Mouse (Mus musculus) retina, embryonic 14.5 days (tissue): Measurements from ENCODE around the gene Gm9767.

Source experiments
- DNase-seq: peaks from one replicate; pipeline ENCODE4 v3.0.0-alpha.2; 2015; ENCODE audit warnings: low spot score

Gm9767 gene

DNA sequence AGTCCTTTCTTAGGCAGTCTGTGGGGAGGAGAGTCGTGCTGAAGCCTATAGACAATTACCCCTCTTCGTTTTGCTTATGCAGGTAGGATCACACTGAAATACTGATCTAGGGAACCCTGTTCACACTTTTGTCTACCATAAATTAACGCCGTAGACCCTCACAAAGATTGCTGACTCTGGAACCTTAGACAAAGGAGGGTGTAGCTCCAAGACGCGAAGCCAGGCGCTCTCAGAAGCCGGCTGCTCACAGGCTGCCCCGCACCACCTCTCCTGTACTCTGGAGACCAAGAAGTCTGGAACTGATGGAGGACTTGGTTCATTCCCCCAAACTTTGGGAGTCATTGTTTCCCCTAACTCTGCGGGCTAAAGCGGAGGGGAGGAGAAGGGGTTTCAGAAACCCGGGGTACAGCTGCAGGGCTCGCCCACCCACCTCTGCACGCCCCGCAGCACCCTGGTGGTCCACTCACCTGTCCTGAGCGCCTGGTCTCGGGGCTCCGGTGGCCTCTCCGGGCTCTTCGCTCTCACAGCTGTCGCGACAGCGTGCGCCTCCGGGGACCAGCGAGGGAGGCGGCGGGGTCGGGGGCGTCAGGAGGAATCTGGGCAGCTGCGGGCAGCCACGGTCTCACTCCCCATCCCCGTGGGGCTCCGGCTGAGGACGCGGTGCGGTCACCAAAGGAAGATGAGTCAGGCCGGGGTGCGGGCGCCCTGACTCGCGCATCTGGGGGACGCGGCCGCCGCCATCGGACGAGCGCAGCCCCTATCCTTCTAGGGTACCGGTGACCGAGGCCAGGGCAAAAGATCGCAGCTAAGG is at the start of gene Gm9767:
Gene Gm9767, plus strand, starts transcription at position 585 of the 811 bp plus-strand sequence.
- DNase-seq: peak; percentile 44

DNA sequence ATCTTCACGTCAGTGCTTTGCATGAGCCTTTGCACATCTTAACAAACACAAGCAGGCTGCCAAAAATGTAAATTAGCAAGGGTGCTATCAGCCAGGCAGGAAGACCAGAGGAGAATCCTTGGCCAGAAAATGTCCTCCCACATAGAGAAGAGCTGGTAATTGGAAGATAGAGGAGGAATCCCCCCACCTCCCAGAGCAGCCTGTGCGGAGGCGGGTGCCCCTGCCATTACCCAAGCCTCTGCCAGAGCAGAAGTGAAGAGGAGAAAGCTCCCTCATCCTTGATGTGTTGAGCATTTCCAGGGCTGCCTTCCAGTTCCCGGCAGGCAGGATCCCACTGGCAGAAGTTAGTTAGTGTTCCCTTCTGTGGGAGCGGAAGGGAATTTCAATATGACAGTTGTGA is 43.1 kb upstream of the Gm9767 start:
- DNase-seq: no peak

DNA sequence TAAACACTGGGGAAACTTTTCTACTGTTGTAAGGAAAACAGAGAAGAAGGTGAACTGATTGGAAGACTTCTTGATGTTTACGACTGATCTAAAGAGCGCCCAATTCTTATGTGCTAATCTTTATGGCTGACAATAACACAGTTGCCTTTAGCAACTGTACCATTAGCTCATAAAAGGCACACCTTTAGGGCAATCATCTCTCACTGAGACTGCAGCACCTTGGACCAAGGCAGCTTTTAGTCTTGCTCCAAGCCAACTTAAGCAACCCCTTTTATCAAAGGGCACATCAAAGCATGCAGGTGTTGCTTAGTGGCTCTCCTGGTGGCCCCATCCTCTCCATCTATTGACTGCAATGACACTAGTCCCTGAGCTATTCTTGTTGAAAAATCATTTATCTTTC is 26.9 kb upstream of the Gm9767 start:
- DNase-seq: no peak

DNA sequence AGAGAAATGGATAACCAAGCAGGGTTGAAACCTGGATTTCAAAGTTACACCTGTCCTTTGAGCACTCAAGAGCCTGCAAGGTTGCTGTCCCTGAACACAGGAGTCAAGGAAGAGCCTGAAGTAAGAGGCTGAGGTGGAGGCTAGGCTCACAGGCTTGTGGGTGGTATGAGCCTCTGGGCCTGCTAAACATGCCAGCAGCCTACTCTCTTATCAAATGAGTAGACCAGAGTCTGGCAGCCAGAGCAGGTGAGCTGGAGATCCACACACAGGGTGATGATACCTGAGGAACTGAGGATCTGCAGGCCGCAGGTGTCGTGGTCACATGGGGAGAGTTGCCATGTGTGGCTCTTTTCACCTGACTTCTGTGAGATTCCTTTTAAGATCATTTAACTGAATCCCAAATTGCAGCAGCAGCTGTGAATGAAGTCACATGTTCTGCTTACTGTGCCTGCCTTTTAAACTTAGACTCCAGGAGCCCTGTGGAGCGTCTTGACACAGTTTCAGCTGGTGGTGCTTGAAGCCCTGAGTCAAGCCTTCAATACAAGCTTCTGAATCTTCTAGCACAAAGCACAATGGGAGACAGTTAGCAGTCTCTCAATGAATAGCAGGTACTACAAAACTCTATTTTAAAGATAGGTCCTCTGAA is 18.3 kb upstream of the Gm9767 start:
- DNase-seq: no peak

DNA sequence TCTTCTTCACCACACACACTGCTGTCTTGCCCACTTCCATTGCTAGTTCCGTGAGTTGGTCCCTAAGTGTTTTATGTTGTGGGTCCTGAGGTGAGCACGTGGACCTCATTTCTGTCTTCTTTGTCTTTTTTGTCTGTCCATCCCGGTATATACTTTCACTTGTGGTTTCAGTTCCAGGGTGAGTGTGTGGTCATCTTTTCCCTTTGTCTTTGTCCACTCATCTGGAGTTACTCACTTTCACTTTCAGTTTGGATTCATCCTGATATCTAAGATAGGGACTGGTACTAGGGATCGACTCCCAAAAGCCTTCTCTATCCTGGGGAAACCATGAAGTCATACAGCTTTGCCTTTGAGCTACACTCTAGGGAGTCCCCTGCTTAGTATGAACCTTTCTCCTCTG is 15.0 kb upstream of the Gm9767 start:
- DNase-seq: no peak

DNA sequence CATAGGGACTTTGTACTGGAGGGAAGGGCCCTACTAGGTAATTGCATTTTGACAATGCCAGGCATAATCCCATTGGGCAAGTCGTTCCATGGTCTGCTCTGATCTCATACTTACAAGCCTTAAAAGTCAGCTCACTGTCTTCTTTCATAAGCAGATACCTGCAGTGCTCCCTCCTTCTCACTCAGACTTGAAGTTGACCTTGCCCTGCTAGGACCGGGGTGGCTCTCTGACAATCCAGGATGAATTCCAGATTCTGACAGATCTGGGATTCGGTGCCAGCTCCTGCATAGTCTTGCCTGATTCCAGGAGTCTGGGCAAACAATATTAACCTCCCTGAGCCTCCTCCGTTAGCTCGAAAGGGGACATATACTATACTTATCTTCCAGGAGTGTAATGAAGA is 6.1 kb upstream of the Gm9767 start:
- no peak for DNase-seq

DNA sequence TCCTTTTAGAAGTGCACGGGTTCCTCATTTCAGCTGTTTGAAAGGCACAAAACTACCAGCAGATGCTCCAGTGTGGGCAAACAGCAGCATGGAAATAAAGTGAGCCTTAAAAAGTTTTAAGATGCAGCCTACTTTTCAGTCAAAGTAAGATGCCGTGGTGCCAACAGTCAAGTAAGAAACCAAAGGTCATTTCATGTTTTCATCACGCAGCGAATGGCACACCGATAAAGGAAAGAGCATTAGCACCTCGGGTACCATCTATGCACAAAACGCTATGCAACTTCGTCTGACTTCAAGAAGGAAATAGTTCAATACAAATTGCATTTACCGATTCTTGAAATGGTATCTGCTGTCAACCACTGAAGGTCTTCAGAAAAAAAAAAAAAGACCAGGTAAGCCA is 1.1 kb upstream of the Gm9767 start:
- DNase-seq: no peak

DNA sequence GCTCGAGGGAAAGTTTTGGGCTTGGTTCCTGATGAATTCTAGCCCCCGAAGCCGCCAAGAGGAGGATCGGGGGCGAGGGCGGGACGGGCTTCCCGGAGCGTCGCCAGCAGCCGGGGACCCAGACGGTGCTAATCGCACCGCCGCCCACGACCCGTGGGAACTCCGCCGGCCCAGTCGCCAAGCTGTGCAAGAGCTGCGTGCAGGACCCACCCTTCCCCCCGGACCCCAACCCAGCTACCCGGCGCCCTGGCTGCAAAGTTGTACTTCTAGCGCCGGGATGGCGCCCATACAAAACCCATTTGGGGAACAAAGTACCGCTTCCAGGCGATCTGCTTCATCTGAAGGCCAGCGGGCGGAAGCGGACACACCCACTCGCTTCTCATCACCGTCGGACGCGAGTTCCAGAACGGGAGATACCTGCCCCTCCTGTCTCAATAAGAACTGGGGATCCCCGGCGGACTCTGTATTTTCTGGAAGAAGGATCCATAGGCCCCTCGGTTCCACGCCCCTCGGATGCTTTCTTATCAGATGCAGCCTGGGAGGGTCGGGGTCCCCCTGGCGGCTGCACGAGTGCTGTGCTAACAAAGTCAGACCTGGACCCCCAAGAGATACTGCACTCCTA is 577 bp downstream of the Gm9767 start, which contains the start of gene Tmem200a:
Gene Tmem200a, minus strand, starts transcription at position 532 of the 622 bp plus-strand sequence.
- DNase-seq: peak; percentile 89

DNA sequence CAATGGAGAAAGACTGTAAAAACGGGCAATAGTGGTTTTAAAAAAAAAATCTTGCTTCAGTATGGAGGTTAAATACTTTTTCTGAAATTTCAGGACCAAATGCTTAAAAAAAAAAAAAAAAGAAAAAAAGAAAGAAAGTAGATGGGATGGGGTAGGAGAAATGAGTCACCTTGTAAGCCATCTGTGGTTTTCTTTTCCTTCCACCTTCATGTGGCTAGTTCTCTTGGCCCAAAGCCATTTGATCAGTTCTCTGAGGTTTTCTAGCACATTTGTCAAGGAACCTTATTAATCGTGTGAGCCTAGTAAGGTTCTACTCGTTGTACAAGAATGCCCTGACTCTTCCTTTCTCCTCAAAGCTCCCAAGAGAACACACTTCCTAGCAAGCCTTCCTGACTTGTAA is 1.6 kb downstream of the Gm9767 start:
- DNase-seq: no peak

DNA sequence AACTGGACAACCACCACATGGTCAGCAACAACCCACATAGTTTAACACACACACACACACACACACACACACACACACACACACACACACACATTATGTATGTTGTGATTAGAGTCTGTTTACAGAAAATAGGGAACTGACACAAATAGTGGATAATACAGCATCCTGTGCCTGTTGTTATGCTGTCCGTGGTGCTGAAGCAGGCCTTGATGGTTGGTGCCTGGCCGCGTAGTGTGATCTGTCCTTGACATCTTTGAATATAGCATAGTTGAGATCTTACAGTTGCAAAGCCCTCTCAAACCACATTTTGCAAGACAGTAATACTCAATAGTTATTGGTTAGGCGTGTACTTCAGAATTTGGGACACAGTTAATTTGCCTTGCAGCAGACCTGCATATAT is 4.0 kb downstream of the Gm9767 start:
- peak; percentile 47 for DNase-seq

DNA sequence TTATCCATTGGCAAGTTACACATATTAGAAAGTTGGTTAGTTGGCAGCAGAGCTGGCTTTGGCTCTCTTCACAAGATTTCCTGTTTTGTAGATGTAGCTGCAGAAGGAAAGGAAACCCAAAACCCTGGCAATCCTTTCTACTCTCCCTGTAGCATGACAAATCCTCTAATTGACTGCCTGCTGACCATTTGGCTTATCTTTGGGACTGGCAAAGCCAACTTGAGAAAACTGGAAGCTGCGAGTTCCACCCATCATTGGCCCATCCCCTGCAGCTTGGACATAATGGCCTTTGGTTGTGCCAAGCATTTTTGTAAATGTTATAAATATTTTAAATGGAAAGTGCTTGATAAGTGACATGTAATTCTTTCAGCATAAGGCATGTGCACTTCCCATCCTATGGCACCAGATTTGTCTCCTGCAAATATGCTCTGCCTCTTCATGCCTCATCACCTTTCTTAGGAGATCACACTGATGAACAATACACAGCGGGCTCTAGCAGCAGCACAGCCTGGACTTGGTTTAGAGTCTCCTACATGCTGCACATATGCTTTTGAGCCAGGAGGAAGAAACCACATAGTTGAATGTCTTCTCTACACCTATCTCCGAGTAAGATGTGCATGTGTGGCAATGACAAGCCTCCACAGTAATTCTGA is 25.4 kb downstream of the Gm9767 start:
- no peak for DNase-seq

DNA sequence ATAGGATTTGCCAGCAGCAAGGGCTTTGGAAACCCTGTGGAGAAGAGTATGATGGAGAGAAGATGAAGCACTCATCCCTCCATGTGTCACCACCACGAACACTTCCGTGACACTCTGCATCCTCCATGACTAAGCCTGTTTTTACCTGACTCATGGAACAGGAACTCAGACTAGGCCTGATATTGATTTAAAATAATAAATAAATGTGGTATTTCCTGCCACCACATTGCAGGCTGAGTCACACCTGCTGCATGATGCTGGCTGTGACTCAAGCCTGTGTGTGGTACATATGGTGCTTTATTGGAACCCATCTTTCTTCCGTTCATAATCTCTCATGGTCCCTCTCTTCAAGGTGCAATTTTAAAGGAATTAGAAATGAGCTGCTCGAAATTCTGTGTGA is 36.4 kb downstream of the Gm9767 start:
- no peak for DNase-seq

DNA sequence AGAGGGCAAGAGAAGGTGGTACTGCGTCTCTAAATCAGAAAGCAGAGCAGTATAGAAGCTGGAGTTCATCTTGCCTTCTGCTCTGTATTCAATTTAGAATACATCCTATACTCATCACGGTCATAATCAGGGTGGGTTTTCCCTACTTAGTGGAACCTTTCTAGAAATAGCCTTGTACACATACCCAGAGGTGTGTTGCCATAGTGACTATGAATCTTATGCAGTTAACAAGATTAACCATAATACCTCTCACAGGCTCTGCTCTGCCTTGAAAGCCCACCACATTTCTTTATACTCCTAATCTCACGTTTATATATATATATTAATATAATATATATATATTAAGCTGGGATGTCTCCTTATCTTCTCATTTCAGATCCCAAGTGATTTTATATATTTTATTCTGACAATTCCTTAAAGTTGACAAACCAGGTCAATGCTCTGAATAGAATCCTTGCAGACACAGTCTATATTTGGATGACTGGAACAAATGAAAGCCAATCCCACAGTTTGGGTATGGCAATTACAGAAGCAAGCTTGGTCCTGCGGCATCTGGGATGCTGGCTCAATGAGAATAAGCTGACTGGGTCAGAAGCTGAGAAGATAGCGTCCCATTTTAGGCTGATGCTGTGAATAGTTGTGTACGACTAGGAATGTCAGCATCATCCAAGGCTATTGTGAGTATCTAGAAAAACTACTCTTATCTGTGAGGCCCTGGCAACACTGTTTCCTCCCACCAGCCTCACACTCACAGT is 41.2 kb downstream of the Gm9767 start:
- DNase-seq: no peak

DNA sequence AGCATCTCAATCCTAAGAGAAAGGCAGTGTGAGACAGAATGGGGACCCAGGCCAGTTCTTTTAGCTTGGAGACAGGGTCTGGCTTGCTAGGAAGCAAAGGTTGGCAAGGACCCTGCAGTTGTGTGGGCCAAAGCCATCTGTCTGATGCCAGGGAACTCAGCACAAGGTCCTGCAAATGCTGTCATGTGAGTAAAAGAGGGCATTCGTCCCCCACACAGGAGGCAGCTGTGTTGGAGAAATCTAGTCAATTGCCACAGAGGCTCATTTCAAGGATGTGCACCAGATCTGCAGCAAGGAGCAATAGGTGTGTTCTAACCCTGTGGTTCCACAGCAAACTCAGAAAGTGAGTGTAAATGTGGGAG is 41.7 kb downstream of the Gm9767 start:
- no peak for DNase-seq
